Mouse (Mus musculus): ENCODE measurements at regions not wholly inside any gene's neighbourhood (a gene's known extent, or its start where the extent isn't known, plus 50 kb on each side); places are given as distances from the start of the nearest gene placed in this dataset.

DNA sequence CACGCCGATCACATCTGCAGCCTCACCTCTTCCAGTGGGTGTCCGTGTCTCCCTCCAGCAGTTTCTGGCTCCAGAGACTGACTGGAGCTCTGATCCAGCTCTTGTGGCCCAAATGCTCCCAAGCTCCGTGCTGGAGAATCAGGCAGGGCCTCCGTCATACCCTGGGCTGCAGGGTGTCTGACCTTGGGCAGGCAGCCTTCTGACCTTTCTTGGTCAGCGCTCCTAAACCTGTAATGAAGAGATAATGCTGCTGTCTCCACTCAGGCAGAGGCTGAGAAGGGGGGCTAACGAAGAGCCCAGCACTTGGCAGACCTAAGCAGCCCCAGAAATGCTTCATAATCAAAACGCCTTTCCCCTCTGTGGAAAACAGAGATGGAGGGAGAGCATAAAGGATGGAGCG is 89.9 kb upstream of the Mef2a start:
- Histone ChIP-seq H3K4me1 (replicated peaks; ENCODE audit: control insufficient read depth, insufficient read depth, low read length) (peaks cover 4% of the 10 kb centered on the region), H3K36me3 (ENCODE audit: control insufficient read depth, insufficient read depth, low read length) (no peaks in the 10 kb centered on the region), H3K9ac (ENCODE audit: low read depth, low read length) (no peak overlapping the region), H3K27ac (ENCODE audit: low read depth, low read length) (no peak overlapping the region), H3K9me3 (ENCODE audit: control insufficient read depth, low read length) (no peaks in the 10 kb centered on the region), H3K4me3 (ENCODE audit: low read depth, low read length) (no peak overlapping the region), H3K4me2 (replicated peaks; ENCODE audit: low read depth, low read length) (no peak overlapping the region), H3K27me3 (ENCODE audit: control insufficient read depth, insufficient read depth, low read length) (no peaks in the 10 kb centered on the region)
- ATAC-seq (ENCODE audit: low FRiP score) (no peak), DNase-seq (ENCODE audit: low spot score) (no peak)
- WGBS, result 35% methylated on average over 9 of the region's 9 CpGs

DNA sequence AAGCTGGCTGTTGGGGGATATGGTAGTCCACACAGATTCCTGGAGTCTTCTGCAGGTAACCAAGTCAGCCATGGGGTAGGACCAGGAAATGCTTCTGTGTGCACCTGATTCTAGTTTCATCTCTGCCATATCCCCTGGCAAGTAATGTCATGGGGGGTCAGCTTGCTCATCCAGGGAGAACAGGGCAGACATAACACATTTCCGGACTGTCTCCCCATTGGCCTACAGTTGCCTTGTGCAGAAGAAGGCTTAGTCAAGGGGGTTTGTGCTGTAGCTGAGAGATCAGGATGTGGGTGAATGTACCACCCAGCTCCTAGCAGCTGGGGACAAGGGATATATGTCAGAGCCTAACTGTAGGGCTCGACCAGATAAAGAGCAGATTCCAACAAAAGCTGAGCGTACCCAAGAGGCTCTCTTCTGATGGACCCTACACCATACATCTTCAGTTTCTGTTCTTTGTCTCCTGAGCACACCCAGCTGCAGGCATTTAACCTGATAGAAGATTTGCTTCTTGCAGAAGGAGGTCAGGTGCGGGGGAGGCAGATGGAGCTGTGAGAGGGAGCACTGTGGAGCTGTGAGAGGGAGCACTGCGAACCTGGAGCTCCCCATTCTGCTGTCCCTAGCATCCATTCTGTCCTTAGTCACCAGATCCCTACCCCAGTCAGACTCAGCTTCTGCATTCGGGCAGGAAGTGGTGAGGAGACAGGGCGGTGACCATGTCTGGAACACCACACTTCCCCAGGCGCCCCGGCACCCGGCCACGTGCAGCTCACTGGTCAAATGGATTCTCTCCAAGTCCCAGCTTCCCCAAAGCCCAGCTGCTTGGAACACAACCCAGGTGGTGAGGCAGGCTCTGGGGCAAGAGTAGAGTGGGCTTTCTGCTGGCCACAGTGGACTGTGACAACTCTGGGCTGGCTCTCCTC is 88.9 kb upstream of the Mef2a start:
- WGBS, result 88% methylated on average over 11 of the region's 11 CpGs
- no peaks in the 10 kb centered on the region for H3K27me3 ChIP-seq (ENCODE audit: control insufficient read depth, insufficient read depth, low read length)
- H3K27ac ChIP-seq (ENCODE audit: low read depth, low read length), result no peak overlapping the region
- H3K4me1 ChIP-seq (replicated peaks; ENCODE audit: control insufficient read depth, insufficient read depth, low read length), result peaks cover 4% of the 10 kb centered on the region
- DNase-seq (ENCODE audit: low spot score) (no peak), ATAC-seq (ENCODE audit: low FRiP score) (no peak)
- H3K36me3 ChIP-seq (ENCODE audit: control insufficient read depth, insufficient read depth, low read length), result no peaks in the 10 kb centered on the region
- H3K4me2 ChIP-seq (replicated peaks; ENCODE audit: low read depth, low read length), result no peak overlapping the region
- no peak overlapping the region for H3K4me3 ChIP-seq (ENCODE audit: low read depth, low read length)
- H3K9ac ChIP-seq (ENCODE audit: low read depth, low read length), result no peak overlapping the region
- H3K9me3 ChIP-seq (ENCODE audit: control insufficient read depth, low read length), result no peaks in the 10 kb centered on the region

DNA sequence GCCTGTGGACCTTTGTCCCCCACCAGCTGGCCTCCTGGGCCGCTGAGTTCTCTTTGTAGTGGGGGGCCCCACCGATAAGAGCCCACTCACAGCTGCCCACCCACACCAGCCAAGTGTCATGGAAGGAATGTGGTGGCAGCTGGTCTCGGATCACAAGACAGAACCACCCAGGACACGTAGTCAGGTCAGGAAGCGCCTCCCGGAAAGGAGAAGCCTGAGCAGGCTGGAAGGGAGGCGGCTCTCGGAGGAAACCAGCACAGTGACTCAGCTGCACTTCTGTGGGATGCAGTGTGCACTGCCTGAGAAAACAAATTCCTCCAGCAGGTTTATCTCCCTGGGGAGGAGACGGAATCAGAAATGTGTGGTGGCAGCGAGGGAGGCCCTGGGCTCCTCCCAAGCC is 87.2 kb upstream of the Mef2a start:
- Histone ChIP-seq H3K4me3 (ENCODE audit: low read depth, low read length) (no peak overlapping the region), H3K36me3 (ENCODE audit: control insufficient read depth, insufficient read depth, low read length) (no peaks in the 10 kb centered on the region), H3K4me1 (replicated peaks; ENCODE audit: control insufficient read depth, insufficient read depth, low read length) (peaks cover 4% of the 10 kb centered on the region), H3K9me3 (ENCODE audit: control insufficient read depth, low read length) (no peaks in the 10 kb centered on the region), H3K27me3 (ENCODE audit: control insufficient read depth, insufficient read depth, low read length) (no peaks in the 10 kb centered on the region), H3K4me2 (replicated peaks; ENCODE audit: low read depth, low read length) (no peak overlapping the region), H3K27ac (ENCODE audit: low read depth, low read length) (no peak overlapping the region), H3K9ac (ENCODE audit: low read depth, low read length) (no peak overlapping the region)
- ATAC-seq (ENCODE audit: low FRiP score), result no peak
- 81% methylated on average over 10 of the region's 10 CpGs for whole genome bisulfite sequencing
- DNase-seq (ENCODE audit: low spot score), result no peak

DNA sequence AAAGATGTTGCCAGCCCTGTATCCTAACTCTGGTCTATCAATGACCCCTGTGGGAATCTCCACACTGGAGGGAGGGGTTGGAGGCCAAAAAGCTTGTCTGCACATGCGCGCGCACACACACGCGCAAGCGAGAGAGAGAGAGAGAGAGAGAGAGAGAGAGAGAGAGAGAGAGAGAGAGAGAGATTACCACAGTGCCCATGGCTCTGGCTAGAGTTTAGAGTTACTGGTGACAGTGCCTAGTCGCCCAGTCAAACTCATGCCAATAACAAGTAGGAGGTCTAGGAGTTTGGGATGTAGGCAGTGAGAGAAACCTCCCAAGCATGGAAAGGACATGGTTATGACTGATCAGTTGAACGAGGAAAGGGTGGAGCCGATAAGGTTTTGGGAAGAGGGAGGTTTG is 86.6 kb upstream of the Mef2a start:
- Histone ChIP-seq H3K9ac (ENCODE audit: low read depth, low read length) (no peak overlapping the region), H3K27me3 (ENCODE audit: control insufficient read depth, insufficient read depth, low read length) (no peaks in the 10 kb centered on the region), H3K36me3 (ENCODE audit: control insufficient read depth, insufficient read depth, low read length) (no peaks in the 10 kb centered on the region), H3K4me3 (ENCODE audit: low read depth, low read length) (no peak overlapping the region), H3K9me3 (ENCODE audit: control insufficient read depth, low read length) (no peaks in the 10 kb centered on the region), H3K27ac (ENCODE audit: low read depth, low read length) (no peak overlapping the region), H3K4me1 (replicated peaks; ENCODE audit: control insufficient read depth, insufficient read depth, low read length) (peaks cover 3% of the 10 kb centered on the region), H3K4me2 (replicated peaks; ENCODE audit: low read depth, low read length) (no peak overlapping the region)
- DNase-seq (ENCODE audit: low spot score) (no peak), ATAC-seq (ENCODE audit: low FRiP score) (no peak)
- WGBS, result 98% methylated on average over 9 of the region's 9 CpGs

DNA sequence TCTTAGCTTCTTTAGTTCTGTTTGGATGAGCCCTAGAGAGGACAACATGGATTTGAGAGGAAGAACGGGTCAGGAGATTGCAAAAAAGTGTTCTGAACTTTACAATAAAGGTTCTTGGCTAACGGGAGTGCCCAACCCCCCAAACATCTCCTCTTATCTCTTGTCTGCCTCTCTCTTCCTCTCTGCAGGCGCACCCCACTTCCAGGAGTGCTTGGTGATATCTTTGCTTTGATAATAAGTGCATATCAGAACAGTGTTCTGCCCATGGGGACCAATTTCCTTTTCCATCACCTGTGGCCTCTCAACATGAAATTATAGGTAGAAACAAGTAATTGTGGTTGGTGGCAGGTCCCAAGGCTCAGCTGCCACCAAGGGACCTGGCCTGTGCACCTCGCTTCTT is 86.0 kb upstream of the Mef2a start:
- WGBS, result 79% methylated on average over 4 of the region's 4 CpGs
- H3K27ac ChIP-seq (ENCODE audit: low read depth, low read length), result no peak overlapping the region
- no peaks in the 10 kb centered on the region for H3K36me3 ChIP-seq (ENCODE audit: control insufficient read depth, insufficient read depth, low read length)
- no peak overlapping the region for H3K4me3 ChIP-seq (ENCODE audit: low read depth, low read length)
- H3K9me3 ChIP-seq (ENCODE audit: control insufficient read depth, low read length), result no peaks in the 10 kb centered on the region
- H3K27me3 ChIP-seq (ENCODE audit: control insufficient read depth, insufficient read depth, low read length), result no peaks in the 10 kb centered on the region
- DNase-seq (ENCODE audit: low spot score) (no peak), ATAC-seq (ENCODE audit: low FRiP score) (no peak)
- no peak overlapping the region for H3K4me2 ChIP-seq (replicated peaks; ENCODE audit: low read depth, low read length)
- no peak overlapping the region for H3K9ac ChIP-seq (ENCODE audit: low read depth, low read length)
- H3K4me1 ChIP-seq (replicated peaks; ENCODE audit: control insufficient read depth, insufficient read depth, low read length), result no peaks in the 10 kb centered on the region; the same call in none of the 2 replicates

DNA sequence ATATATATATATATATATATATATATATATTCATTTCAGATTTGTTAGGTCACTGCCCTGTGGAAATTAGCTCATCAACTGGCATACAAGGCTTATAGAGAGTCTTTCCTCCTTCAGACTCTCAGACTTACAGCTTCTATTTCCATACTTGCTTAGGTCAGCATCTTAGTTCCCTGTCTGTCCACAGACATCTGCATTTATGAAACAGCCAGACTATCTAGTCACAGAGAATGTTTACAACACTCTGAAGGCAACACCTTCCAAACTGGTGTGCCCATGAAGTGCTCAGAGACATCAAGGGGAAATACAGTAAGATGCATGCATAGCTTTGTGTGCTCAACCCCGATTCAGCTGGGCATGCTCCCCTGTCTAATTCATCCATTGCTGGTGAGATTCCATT is 85.2 kb upstream of the Mef2a start:
- H3K36me3 ChIP-seq (ENCODE audit: control insufficient read depth, insufficient read depth, low read length), result no peaks in the 10 kb centered on the region
- H3K27ac ChIP-seq (ENCODE audit: low read depth, low read length), result no peak overlapping the region
- no peak overlapping the region for H3K9ac ChIP-seq (ENCODE audit: low read depth, low read length)
- no peaks in the 10 kb centered on the region; the same call in 1 of the 2 replicates for H3K4me1 ChIP-seq (replicated peaks; ENCODE audit: control insufficient read depth, insufficient read depth, low read length)
- no peaks in the 10 kb centered on the region for H3K9me3 ChIP-seq (ENCODE audit: control insufficient read depth, low read length)
- no peak overlapping the region for H3K4me3 ChIP-seq (ENCODE audit: low read depth, low read length)
- H3K4me2 ChIP-seq (replicated peaks; ENCODE audit: low read depth, low read length), result no peak overlapping the region
- no peak for ATAC-seq (ENCODE audit: low FRiP score)
- no peak for DNase-seq (ENCODE audit: low spot score)
- 97% methylated on average over 1 of the region's 1 CpGs for WGBS
- H3K27me3 ChIP-seq (ENCODE audit: control insufficient read depth, insufficient read depth, low read length), result no peaks in the 10 kb centered on the region

DNA sequence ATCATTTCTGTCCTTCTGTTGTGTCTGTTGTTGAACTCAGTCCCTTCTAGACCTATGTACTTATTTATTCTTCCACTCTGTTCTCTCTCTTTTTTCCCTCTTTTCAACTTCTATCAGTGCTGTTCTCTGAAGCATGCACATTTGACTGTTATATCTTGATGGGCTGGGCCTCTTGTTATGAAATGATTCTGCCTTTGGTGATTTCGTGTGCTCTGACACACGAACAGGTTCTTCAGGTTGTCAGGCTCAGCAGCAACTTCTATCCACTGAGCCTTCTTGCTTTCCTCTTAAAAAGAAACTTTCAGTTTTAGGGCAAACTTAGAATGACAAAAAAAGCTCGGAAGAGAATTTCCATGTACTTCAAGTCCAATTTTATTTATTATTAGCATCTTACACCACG is 83.4 kb upstream of the Mef2a start:
- Histone ChIP-seq H3K27ac (ENCODE audit: low read depth, low read length) (no peak overlapping the region), H3K4me2 (replicated peaks; ENCODE audit: low read depth, low read length) (no peak overlapping the region), H3K9me3 (ENCODE audit: control insufficient read depth, low read length) (no peaks in the 10 kb centered on the region), H3K4me3 (ENCODE audit: low read depth, low read length) (no peak overlapping the region), H3K36me3 (ENCODE audit: control insufficient read depth, insufficient read depth, low read length) (no peaks in the 10 kb centered on the region), H3K4me1 (replicated peaks; ENCODE audit: control insufficient read depth, insufficient read depth, low read length) (no peaks in the 10 kb centered on the region), H3K27me3 (ENCODE audit: control insufficient read depth, insufficient read depth, low read length) (no peaks in the 10 kb centered on the region), H3K9ac (ENCODE audit: low read depth, low read length) (no peak overlapping the region)
- 90% methylated on average over 4 of the region's 4 CpGs for WGBS
- no peak for ATAC-seq (ENCODE audit: low FRiP score)
- no peak for DNase-seq (ENCODE audit: low spot score)

DNA sequence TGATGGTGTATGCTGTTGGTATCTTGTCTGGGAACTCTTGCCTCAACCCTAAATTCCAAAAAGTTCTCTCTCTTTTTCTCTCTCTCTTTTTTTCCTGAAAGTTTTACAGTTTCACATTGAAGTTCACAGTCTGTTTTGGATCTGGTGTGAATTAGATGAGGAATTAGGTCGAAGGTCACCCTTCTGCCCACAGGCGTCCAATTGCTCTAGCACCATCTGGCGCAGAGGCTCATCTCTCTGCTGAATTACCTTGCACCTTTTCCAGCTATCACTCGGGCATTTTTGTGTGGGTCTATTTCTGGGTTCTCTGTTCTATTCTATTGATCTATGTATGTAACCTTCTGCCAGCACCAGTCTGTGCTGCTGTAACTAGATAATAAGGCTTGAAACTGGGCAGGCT is 81.8 kb upstream of the Mef2a start:
- WGBS, result 66% methylated on average over 4 of the region's 4 CpGs
- no peak overlapping the region for H3K27ac ChIP-seq (ENCODE audit: low read depth, low read length)
- H3K36me3 ChIP-seq (ENCODE audit: control insufficient read depth, insufficient read depth, low read length), result no peaks in the 10 kb centered on the region
- H3K27me3 ChIP-seq (ENCODE audit: control insufficient read depth, insufficient read depth, low read length), result no peaks in the 10 kb centered on the region
- no peak for ATAC-seq (ENCODE audit: low FRiP score)
- H3K9me3 ChIP-seq (ENCODE audit: control insufficient read depth, low read length), result no peaks in the 10 kb centered on the region
- no peak overlapping the region for H3K4me2 ChIP-seq (replicated peaks; ENCODE audit: low read depth, low read length)
- H3K4me3 ChIP-seq (ENCODE audit: low read depth, low read length), result no peak overlapping the region
- H3K9ac ChIP-seq (ENCODE audit: low read depth, low read length), result no peak overlapping the region
- DNase-seq (ENCODE audit: low spot score), result no peak
- H3K4me1 ChIP-seq (replicated peaks; ENCODE audit: control insufficient read depth, insufficient read depth, low read length), result no peaks in the 10 kb centered on the region

DNA sequence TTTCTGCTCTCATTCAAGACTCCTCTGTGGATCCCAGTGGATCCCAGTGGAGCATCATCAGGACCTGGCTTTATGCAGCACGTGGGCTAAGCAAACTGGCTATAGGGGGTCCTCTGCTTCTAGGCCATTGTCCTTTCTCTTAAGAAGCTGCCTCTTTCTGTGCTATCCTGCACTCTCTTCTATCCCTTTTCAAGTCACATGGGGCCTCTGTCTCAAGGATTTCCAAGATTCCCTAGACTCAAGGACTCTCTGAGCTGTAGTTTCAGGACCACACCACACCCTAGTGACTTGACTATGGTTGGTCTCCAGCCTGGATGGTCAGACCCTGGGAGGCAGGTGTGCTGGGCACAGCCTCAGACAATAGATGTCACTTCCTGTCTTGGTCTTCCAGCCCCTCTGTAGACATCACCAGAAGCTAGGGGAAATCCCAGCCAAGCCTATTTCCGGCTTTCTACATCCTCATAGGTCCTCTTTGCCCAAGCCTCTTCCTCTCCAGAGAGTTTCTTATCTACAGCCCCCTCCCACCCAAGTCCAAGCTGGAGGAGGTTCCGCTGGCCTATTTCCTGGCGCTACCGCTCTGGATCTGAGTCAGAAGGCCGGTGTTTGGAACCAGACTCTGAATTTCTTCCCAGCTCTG is 78.6 kb upstream of the Mef2a start:
- DNase-seq (ENCODE audit: low spot score) (no peak), ATAC-seq (ENCODE audit: low FRiP score) (no peak)
- WGBS, result 94% methylated on average over 6 of the region's 6 CpGs
- H3K4me1 ChIP-seq (replicated peaks; ENCODE audit: control insufficient read depth, insufficient read depth, low read length), result no peaks in the 10 kb centered on the region
- H3K4me2 ChIP-seq (replicated peaks; ENCODE audit: low read depth, low read length), result no peak overlapping the region
- no peak overlapping the region for H3K27ac ChIP-seq (ENCODE audit: low read depth, low read length)
- no peak overlapping the region for H3K4me3 ChIP-seq (ENCODE audit: low read depth, low read length)
- no peaks in the 10 kb centered on the region for H3K36me3 ChIP-seq (ENCODE audit: control insufficient read depth, insufficient read depth, low read length)
- H3K9me3 ChIP-seq (ENCODE audit: control insufficient read depth, low read length), result no peaks in the 10 kb centered on the region
- H3K27me3 ChIP-seq (ENCODE audit: control insufficient read depth, insufficient read depth, low read length), result no peaks in the 10 kb centered on the region
- H3K9ac ChIP-seq (ENCODE audit: low read depth, low read length), result no peak overlapping the region
